Mouse (Mus musculus): ENCODE measurements around the gene Ptpn1.
A peak's percentile ranks its signal among the peaks of the same experiment; 100 is the strongest.

The Ptpn1 gene

GRCm38 (mm10) chr2:168019201-168019715 lies 87.4 kb downstream of the Ptpn1 start:
- Histone ChIP-seq H3K9me3 (ENCODE audit: low read length) (no peaks in the 10 kb centered on the region), H3K27me3 (ENCODE audit: insufficient read depth, low read length) (peaks cover 15% of the 10 kb centered on the region), H3K36me3 (ENCODE audit: insufficient read depth, low read length) (no peaks in the 10 kb centered on the region), H3K4me3 (replicated peaks; ENCODE audit: low read length) (no peak overlapping the region), H3K4me1 (replicated peaks; ENCODE audit: low read depth, low read length) (peaks cover 3% of the 10 kb centered on the region; the same call in 1 of the 2 replicates)
- TF ChIP-seq CTCF (conservative IDR thresholded peaks at IDR 0.05; ENCODE audit: low read length) (no peak), NANOG (IDR thresholded peaks at IDR 0.05; ENCODE audit: borderline replicate concordance, low read length) (no peak), POU5F1 (IDR thresholded peaks at IDR 0.05; ENCODE audit: borderline replicate concordance, low read length) (no peak)

- no peak overlapping the region for H3K4me3 ChIP-seq (replicated peaks; ENCODE audit: low read length)
These were observed 92.0 kb downstream of the Ptpn1 start for GRCm38 (mm10) chr2:168023763-168024402.

GRCm38 (mm10) chr2:168025174-168025573 lies 93.3 kb downstream of the Ptpn1 start:
- H3K4me3 ChIP-seq (replicated peaks; ENCODE audit: low read length), result no peak overlapping the region
- peaks cover 6% of the 10 kb centered on the region for H3K9me3 ChIP-seq (ENCODE audit: low read length)
- no peaks in the 10 kb centered on the region for H3K36me3 ChIP-seq (ENCODE audit: insufficient read depth, low read length)
- H3K4me1 ChIP-seq (replicated peaks; ENCODE audit: low read depth, low read length), result no peaks in the 10 kb centered on the region
- TF ChIP-seq CTCF (conservative IDR thresholded peaks at IDR 0.05; ENCODE audit: low read length) (no peak), POU5F1 (IDR thresholded peaks at IDR 0.05; ENCODE audit: borderline replicate concordance, low read length) (no peak), NANOG (IDR thresholded peaks at IDR 0.05; ENCODE audit: borderline replicate concordance, low read length) (no peak)
- H3K27me3 ChIP-seq (ENCODE audit: insufficient read depth, low read length), result no peaks in the 10 kb centered on the region

More at GRCm38 (mm10) chr2:168023763-168024402, 92.0 kb downstream of the Ptpn1 start:
- Histone ChIP-seq H3K27me3 (ENCODE audit: insufficient read depth, low read length) (0 out of 2 replicates have a peak, but pooled peaks cover 3% of the 10 kb centered on the region), H3K36me3 (ENCODE audit: insufficient read depth, low read length) (no peaks in the 10 kb centered on the region), H3K4me1 (replicated peaks; ENCODE audit: low read depth, low read length) (no peaks in the 10 kb centered on the region), H3K9me3 (ENCODE audit: low read length) (peaks cover 5% of the 10 kb centered on the region)
- no peak for TF ChIP-seq NANOG (IDR thresholded peaks at IDR 0.05; ENCODE audit: borderline replicate concordance, low read length)
- no peak for TF ChIP-seq POU5F1 (IDR thresholded peaks at IDR 0.05; ENCODE audit: borderline replicate concordance, low read length)
- no peak for TF ChIP-seq CTCF (conservative IDR thresholded peaks at IDR 0.05; ENCODE audit: low read length)

GRCm38 (mm10) chr2:168025882-168026281 lies 94.0 kb downstream of the Ptpn1 start:
- H3K4me1 ChIP-seq (replicated peaks; ENCODE audit: low read depth, low read length), result no peaks in the 10 kb centered on the region
- peak; percentile 75 for TF ChIP-seq CTCF (conservative IDR thresholded peaks at IDR 0.05; ENCODE audit: low read length)
- no peak for TF ChIP-seq POU5F1 (IDR thresholded peaks at IDR 0.05; ENCODE audit: borderline replicate concordance, low read length)
- TF ChIP-seq NANOG (IDR thresholded peaks at IDR 0.05; ENCODE audit: borderline replicate concordance, low read length), result no peak
- peaks cover 6% of the 10 kb centered on the region for H3K9me3 ChIP-seq (ENCODE audit: low read length)
- H3K36me3 ChIP-seq (ENCODE audit: insufficient read depth, low read length), result no peaks in the 10 kb centered on the region
- no peaks in the 10 kb centered on the region for H3K27me3 ChIP-seq (ENCODE audit: insufficient read depth, low read length)
- no peak overlapping the region for H3K4me3 ChIP-seq (replicated peaks; ENCODE audit: low read length)

GRCm38 (mm10) chr2:168026467-168026866 lies 94.6 kb downstream of the Ptpn1 start:
- Histone ChIP-seq H3K36me3 (ENCODE audit: insufficient read depth, low read length) (no peaks in the 10 kb centered on the region), H3K4me3 (replicated peaks; ENCODE audit: low read length) (no peak overlapping the region), H3K4me1 (replicated peaks; ENCODE audit: low read depth, low read length) (peaks cover 1% of the 10 kb centered on the region; the same call in 1 of the 2 replicates), H3K27me3 (ENCODE audit: insufficient read depth, low read length) (no peaks in the 10 kb centered on the region), H3K9me3 (ENCODE audit: low read length) (peaks cover 6% of the 10 kb centered on the region)
- TF ChIP-seq POU5F1 (IDR thresholded peaks at IDR 0.05; ENCODE audit: borderline replicate concordance, low read length) (no peak), CTCF (conservative IDR thresholded peaks at IDR 0.05; ENCODE audit: low read length) (no peak), NANOG (IDR thresholded peaks at IDR 0.05; ENCODE audit: borderline replicate concordance, low read length) (no peak)

GRCm38 (mm10) chr2:168028376-168028775 lies 96.5 kb downstream of the Ptpn1 start:
- H3K4me3 ChIP-seq (replicated peaks; ENCODE audit: low read length), result no peak overlapping the region

More at GRCm38 (mm10) chr2:168028376-168028775, 96.5 kb downstream of the Ptpn1 start:
- peaks cover 6% of the 10 kb centered on the region for H3K9me3 ChIP-seq (ENCODE audit: low read length)
- H3K27me3 ChIP-seq (ENCODE audit: insufficient read depth, low read length), result no peaks in the 10 kb centered on the region
- peaks cover 13% of the 10 kb centered on the region for H3K4me1 ChIP-seq (replicated peaks; ENCODE audit: low read depth, low read length)
- no peaks in the 10 kb centered on the region for H3K36me3 ChIP-seq (ENCODE audit: insufficient read depth, low read length)
- TF ChIP-seq POU5F1 (IDR thresholded peaks at IDR 0.05; ENCODE audit: borderline replicate concordance, low read length), result no peak
- TF ChIP-seq CTCF (conservative IDR thresholded peaks at IDR 0.05; ENCODE audit: low read length), result peak; percentile 77

All from E14TG2a.4 (cell line).